Mouse (Mus musculus) bone marrow, adult 2 months (tissue): ENCODE data around the gene Gm11569.

Source experiments
- CTCF ChIP-seq: fragments of 200-500 bp; IDR thresholded peaks from 2 replicates; pipeline ENCODE4 v1.5.1; 2011; ENCODE audit warnings: low read length, control low read depth; ENCODE audit not compliant: control insufficient read depth, insufficient read depth
- POLR2A ChIP-seq: fragments of 200-500 bp; IDR thresholded peaks from 2 replicates; pipeline ENCODE4 v1.6.1; 2011; ENCODE audit warnings: low read depth, mild to moderate bottlenecking, control low read depth, low read length, borderline replicate concordance; ENCODE audit not compliant: control insufficient read depth

GRCm38 (mm10) chr11:99793367-99793766 is 5.4 kb downstream of the Gm11569 start, which contains the start of gene Gm11596:
- TF ChIP-seq CTCF (no peak), POLR2A (no peak)
